Mouse (Mus musculus) testis, adult 2 months (tissue): ENCODE measurements around the gene Zcchc7. TPM values are rescaled to one million over a fixed set of nuclear protein-coding genes. Genes with fewer than 3 reads are reported as not detected.

Experiments
- H3K27ac ChIP-seq: fragments of 200-500 bp; 2 replicates; pipeline ENCODE4 v1.5.1; 2012; ENCODE audit warnings: low read depth, low read length; ENCODE audit not compliant: control insufficient read depth, insufficient read depth
- H3K27me3 ChIP-seq: fragments of 200-500 bp; 2 replicates; pipeline ENCODE4 v1.6.1; 2012; ENCODE audit warnings: mild to moderate bottlenecking, low read length, moderate library complexity; ENCODE audit not compliant: control insufficient read depth, insufficient read depth
- H3K36me3 ChIP-seq: fragments of 200-500 bp; 2 replicates; pipeline ENCODE4 v1.6.1; 2012; ENCODE audit warnings: mild to moderate bottlenecking, low read length; ENCODE audit not compliant: control insufficient read depth, insufficient read depth
- H3K4me1 ChIP-seq: fragments of 200-500 bp; 2 replicates; pipeline ENCODE4 v1.6.1; 2012; ENCODE audit warnings: low read length; ENCODE audit not compliant: control insufficient read depth, insufficient read depth
- H3K4me3 ChIP-seq: fragments of 200-500 bp; 2 replicates; pipeline ENCODE4 v1.5.1; 2012; ENCODE audit warnings: low read depth, mild to moderate bottlenecking, low read length, moderate library complexity, mixed read lengths; ENCODE audit not compliant: control insufficient read depth
- CTCF ChIP-seq: fragments of 200-500 bp; IDR thresholded peaks from 2 replicates; pipeline ENCODE4 v1.5.1; 2012; ENCODE audit warnings: low read depth, mild to moderate bottlenecking, inconsistent platforms, low read length, moderate library complexity; ENCODE audit not compliant: control insufficient read depth, insufficient read depth, insufficient replicate concordance
- POLR2A ChIP-seq: fragments of 200-500 bp; IDR thresholded peaks from 2 replicates; pipeline ENCODE4 v1.6.1; 2012; ENCODE audit warnings: low read depth, mild to moderate bottlenecking, inconsistent platforms, low read length, moderate library complexity; ENCODE audit not compliant: control insufficient read depth
- polyA plus RNA-seq: library from polyadenylated mRNA; depleted of rRNA; stranded (reverse); fragments of >200 nt; gene quantifications from 2 replicates; pipeline ENCODE4 v1.2.3, GENCODE M21; 2012

Zcchc7 gene
- polyA plus RNA-seq, 1 experiment = 25.3 TPM

- H3K4me3 ChIP-seq = no peak overlapping the region
- no peaks in the 10 kb centered on the region for H3K36me3 ChIP-seq
- no peak overlapping the region for H3K27ac ChIP-seq
- H3K4me1 ChIP-seq = no peaks in the 10 kb centered on the region
- H3K27me3 ChIP-seq = no peaks in the 10 kb centered on the region
- TF ChIP-seq CTCF (no peak), POLR2A (no peak)
Measured at GRCm38 (mm10) chr4:44886143-44886542, 130.5 kb downstream of the Zcchc7 start.

GRCm38 (mm10) chr4:44891344-44891743, 135.7 kb downstream of the Zcchc7 start:
- TF ChIP-seq CTCF = no peak
- TF ChIP-seq POLR2A = no peak
- H3K4me1 ChIP-seq = no peaks in the 10 kb centered on the region
- H3K36me3 ChIP-seq = no peaks in the 10 kb centered on the region; the same call in 1 of the 2 replicates
- H3K27ac ChIP-seq = no peak overlapping the region
- no peak overlapping the region for H3K4me3 ChIP-seq
- H3K27me3 ChIP-seq = no peaks in the 10 kb centered on the region

DNA sequence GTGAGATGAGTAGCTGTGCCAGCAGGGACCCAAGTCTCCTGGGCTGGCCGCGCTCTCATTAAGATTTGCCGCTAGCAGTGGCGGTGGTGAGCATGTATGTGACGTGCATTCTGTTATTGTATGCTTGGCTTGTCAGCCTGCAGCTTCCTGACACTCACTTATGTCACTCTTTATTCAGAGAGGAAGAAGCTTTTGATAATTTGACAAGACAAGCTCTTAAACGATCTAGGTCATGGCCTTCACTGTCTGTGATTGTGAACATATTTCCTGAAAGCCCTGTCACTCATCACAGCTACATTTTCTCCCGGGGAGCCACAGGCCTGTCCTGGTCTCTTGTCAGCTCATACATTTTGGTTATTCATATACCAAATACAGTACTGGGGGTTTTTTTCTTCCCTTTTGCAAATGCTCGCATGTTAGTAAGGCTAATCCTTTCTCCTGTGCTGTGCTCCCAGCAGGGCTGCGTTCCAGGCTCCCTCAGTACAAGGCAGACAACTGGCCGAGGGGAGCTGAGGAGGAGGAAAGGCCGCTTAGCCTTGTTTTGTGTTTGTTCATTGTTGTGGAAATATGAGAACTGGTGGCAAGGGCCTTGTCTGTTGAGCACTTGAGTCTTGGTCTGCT, 150.1 kb downstream of the Zcchc7 start:
- no peak overlapping the region for H3K27ac ChIP-seq

DNA sequence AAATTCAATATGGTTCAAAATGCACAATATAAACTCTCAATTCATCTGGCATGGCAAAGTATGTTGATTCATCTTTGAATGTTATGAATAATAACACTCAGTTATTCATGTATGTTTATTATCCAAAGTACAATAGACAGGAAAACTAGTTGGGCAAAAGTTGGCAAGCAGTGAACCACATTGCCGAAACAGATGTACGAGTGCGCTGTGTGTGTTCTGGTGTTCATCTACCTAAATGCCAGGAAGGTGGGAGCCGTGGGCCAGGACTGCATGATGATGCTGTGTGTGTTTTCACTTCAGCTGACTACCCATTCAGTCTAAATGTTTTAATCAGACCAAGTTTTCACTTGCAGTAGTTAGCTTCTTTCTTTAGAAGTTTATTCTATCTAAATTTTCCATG, 150.7 kb downstream of the Zcchc7 start:
- no peaks in the 10 kb centered on the region for H3K4me1 ChIP-seq
- H3K27me3 ChIP-seq = no peaks in the 10 kb centered on the region
- TF ChIP-seq CTCF (no peak), POLR2A (no peak)
- H3K36me3 ChIP-seq = no peaks in the 10 kb centered on the region
- H3K4me3 ChIP-seq = no peak overlapping the region
- H3K27ac ChIP-seq = no peak overlapping the region

More for the DNA sequence above, 150.1 kb downstream of the Zcchc7 start:
- no peak overlapping the region for H3K4me3 ChIP-seq
- no peak for TF ChIP-seq CTCF
- no peak for TF ChIP-seq POLR2A
- no peaks in the 10 kb centered on the region for H3K27me3 ChIP-seq
- H3K4me1 ChIP-seq = no peaks in the 10 kb centered on the region
- H3K36me3 ChIP-seq = no peaks in the 10 kb centered on the region

GRCm38 (mm10) chr4:44910065-44910464, 154.4 kb downstream of the Zcchc7 start:
- H3K36me3 ChIP-seq = no peaks in the 10 kb centered on the region
- no peaks in the 10 kb centered on the region for H3K27me3 ChIP-seq
- TF ChIP-seq POLR2A (no peak), CTCF (no peak)
- no peak overlapping the region for H3K4me3 ChIP-seq
- no peaks in the 10 kb centered on the region for H3K4me1 ChIP-seq
- no peak overlapping the region for H3K27ac ChIP-seq

DNA sequence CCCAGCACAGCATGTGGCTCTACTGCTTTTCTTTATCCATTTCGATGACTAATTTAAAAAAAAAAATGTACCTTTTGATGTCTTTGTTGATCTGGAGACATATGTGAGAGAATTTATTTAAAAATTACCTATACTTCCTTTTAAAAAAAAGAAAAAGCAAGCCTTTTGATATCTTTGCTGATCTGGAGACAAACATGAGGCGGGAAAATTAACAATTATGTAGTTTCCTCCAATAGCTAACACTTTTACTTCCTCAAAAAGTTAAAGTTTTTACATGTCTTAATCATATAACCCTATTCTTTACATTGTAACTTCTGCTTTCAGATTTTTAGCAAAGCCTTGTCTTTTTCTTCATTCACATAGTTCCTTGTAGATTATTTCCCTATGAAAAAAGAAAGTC, 155.2 kb downstream of the Zcchc7 start:
- Histone ChIP-seq H3K36me3 (no peaks in the 10 kb centered on the region), H3K27me3 (no peaks in the 10 kb centered on the region), H3K27ac (no peak overlapping the region), H3K4me3 (no peak overlapping the region), H3K4me1 (no peaks in the 10 kb centered on the region)
- no peak for TF ChIP-seq POLR2A

- TF ChIP-seq POLR2A = no peak
- TF ChIP-seq CTCF = no peak
- H3K27me3 ChIP-seq = no peaks in the 10 kb centered on the region
- no peaks in the 10 kb centered on the region for H3K4me1 ChIP-seq
- no peak overlapping the region for H3K4me3 ChIP-seq
- no peak overlapping the region for H3K27ac ChIP-seq
- no peaks in the 10 kb centered on the region for H3K36me3 ChIP-seq
Measured at GRCm38 (mm10) chr4:44917312-44917848, 161.7 kb downstream of the Zcchc7 start.
